Mouse (Mus musculus): ENCODE data around the gene Rtn1. TPM values are rescaled to one million over a fixed set of nuclear protein-coding genes. Genes with fewer than 3 reads are reported as not detected.

The Rtn1 gene
- polyA plus RNA-seq, 1 experiment from 2014 or later, result 2,137 TPM

- H3K9me3 ChIP-seq, result no peaks in the 10 kb centered on the region
- peaks cover 8% of the 10 kb centered on the region; the same call in 1 of the 2 replicates for H3K27me3 ChIP-seq
- WGBS, result under 1% methylated on average over 17 of the region's 17 CpGs
- H3K4me3 ChIP-seq, result peak overlapping the region; percentile 74
- peaks cover 22% of the 10 kb centered on the region for H3K4me1 ChIP-seq (replicated peaks)
- peak overlapping the region; percentile 77 for H3K4me2 ChIP-seq
- H3K27ac ChIP-seq (replicated peaks), result peak overlapping the region; percentile 79
- H3K9ac ChIP-seq, result peak overlapping the region; percentile 82
- peak; percentile 48 for ATAC-seq (ENCODE audit: low read depth)
- no peaks in the 10 kb centered on the region for H3K36me3 ChIP-seq
These were observed 1.1 kb downstream of the Rtn1 start for GRCm38 (mm10) chr12:72407721-72408110.

DNA sequence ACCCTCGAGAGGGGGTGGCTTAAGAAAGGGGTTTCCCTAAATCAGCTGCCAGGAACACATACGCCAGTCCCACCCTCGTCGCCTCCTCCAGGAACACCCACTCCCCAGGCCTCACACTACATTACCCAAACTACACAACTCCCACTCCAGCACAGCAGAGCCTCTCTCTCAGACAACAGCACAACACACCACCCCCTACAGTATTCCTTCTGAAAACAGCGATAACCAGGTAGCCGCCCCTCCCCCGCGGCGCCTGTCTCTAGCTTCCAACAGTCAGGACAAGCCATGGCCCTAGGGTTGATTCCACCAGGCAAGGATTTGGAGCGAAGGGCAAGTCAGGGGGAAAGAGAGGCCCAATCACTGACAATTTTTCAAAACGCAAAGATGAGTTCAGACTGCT is 1.7 kb downstream of the Rtn1 start:
- ATAC-seq (ENCODE audit: low read depth), result 0 out of 2 replicates have a peak, but pooled peaks have one; percentile 7
- H3K27ac ChIP-seq (replicated peaks), result peak overlapping the region; percentile 23; the same call in 1 of the 2 replicates
- 10% methylated on average over 11 of the region's 11 CpGs for WGBS

GRCm38 (mm10) chr12:72405031-72405430 is 3.8 kb downstream of the Rtn1 start:
- no peak overlapping the region for H3K27ac ChIP-seq (replicated peaks)
- H3K4me3 ChIP-seq, result no peak overlapping the region
- H3K27me3 ChIP-seq, result peaks cover 5% of the 10 kb centered on the region; the same call in 1 of the 2 replicates
- no peak overlapping the region for H3K9ac ChIP-seq
- 28% methylated on average over 4 of the region's 5 CpGs for WGBS
- peaks cover 22% of the 10 kb centered on the region for H3K4me1 ChIP-seq (replicated peaks)
- H3K4me2 ChIP-seq, result no peak overlapping the region
- no peak for ATAC-seq (ENCODE audit: low read depth)
- H3K36me3 ChIP-seq, result no peaks in the 10 kb centered on the region
- no peaks in the 10 kb centered on the region for H3K9me3 ChIP-seq

More for the DNA sequence above, 1.7 kb downstream of the Rtn1 start:
- Histone ChIP-seq H3K9me3 (no peaks in the 10 kb centered on the region), H3K4me3 (peak overlapping the region; percentile 74), H3K27me3 (peaks cover 8% of the 10 kb centered on the region; the same call in 1 of the 2 replicates), H3K36me3 (no peaks in the 10 kb centered on the region), H3K4me1 (replicated peaks) (peaks cover 22% of the 10 kb centered on the region), H3K9ac (peak overlapping the region; percentile 82), H3K4me2 (peak overlapping the region; percentile 77)

GRCm38 (mm10) chr12:72393046-72393805 is 15.6 kb downstream of the Rtn1 start:
- no peak overlapping the region for H3K4me2 ChIP-seq
- H3K4me3 ChIP-seq, result no peak overlapping the region
- no peak overlapping the region for H3K9ac ChIP-seq
- no peaks in the 10 kb centered on the region for H3K9me3 ChIP-seq
- 67% methylated on average over 13 of the region's 13 CpGs for WGBS
- H3K36me3 ChIP-seq, result no peaks in the 10 kb centered on the region
- no peaks in the 10 kb centered on the region for H3K27me3 ChIP-seq
- ATAC-seq (ENCODE audit: low read depth), result no peak
- no peak overlapping the region for H3K27ac ChIP-seq (replicated peaks)
- H3K4me1 ChIP-seq (replicated peaks), result 0 out of 2 replicates have a peak, but pooled peaks cover 10% of the 10 kb centered on the region

DNA sequence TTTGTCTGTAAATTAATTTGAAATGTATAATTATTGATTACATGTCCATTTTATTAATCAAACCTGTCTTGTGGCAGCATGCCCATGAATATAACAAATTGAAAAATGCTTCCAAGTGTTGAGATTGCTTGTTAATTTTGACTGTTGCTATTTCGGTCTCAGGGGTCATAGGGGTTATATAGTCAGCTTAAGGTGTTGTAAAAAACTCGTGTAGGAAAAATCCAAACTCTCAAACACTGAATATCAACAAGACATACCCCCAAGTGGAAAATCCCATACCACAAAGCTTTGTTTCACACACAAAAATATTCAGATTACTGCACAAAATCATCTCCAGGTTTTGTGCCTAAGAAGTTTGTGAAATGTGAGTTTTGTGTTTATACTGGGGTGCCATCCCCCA is 18.5 kb downstream of the Rtn1 start:
- no peaks in the 10 kb centered on the region for H3K36me3 ChIP-seq
- H3K4me2 ChIP-seq, result no peak overlapping the region
- no peak overlapping the region for H3K27ac ChIP-seq (replicated peaks)
- no peaks in the 10 kb centered on the region for H3K9me3 ChIP-seq
- 77% methylated on average over 2 of the region's 2 CpGs for WGBS
- H3K4me3 ChIP-seq, result no peak overlapping the region
- H3K27me3 ChIP-seq, result no peaks in the 10 kb centered on the region
- H3K4me1 ChIP-seq (replicated peaks), result 0 out of 2 replicates have a peak, but pooled peaks cover 10% of the 10 kb centered on the region
- no peak overlapping the region for H3K9ac ChIP-seq
- no peak for ATAC-seq (ENCODE audit: low read depth)

DNA sequence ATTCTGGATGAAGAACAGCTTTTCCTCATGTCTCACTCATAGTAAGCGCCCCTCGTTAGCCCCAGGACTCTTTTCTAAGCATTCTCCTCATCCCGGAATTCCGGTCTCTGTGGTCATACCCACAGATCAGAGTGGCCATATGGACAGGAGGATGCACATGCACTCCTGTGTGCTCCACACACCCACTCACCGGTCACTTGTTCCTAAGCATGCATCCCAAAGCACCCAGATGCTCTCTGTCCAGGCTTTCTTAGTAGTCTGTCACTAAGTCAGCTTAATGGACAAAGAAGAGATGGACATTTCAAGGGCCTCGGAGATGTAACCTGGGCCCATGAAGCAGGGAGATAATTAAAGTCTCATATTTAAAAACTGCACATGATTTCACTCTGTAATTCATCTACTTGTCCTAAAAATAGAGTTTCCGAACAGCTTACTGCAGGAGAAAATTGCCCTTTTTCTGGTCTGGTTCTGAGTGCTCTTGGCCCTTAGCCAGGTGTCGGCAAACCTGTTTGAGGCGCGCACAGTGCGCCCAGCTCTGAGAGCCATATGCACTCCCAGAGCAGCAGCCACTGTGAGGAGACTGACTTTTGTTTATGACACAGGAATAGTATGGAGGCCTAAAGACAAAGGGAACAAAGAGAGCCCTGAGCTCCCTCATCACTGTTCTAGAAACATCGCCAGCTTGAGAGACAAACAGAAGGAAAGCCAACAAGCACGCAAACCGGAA is 19.3 kb downstream of the Rtn1 start:
- Histone ChIP-seq H3K27me3 (no peaks in the 10 kb centered on the region), H3K9me3 (no peaks in the 10 kb centered on the region), H3K4me2 (no peak overlapping the region), H3K4me3 (no peak overlapping the region), H3K27ac (replicated peaks) (no peak overlapping the region), H3K36me3 (no peaks in the 10 kb centered on the region), H3K9ac (no peak overlapping the region), H3K4me1 (replicated peaks) (0 out of 2 replicates have a peak, but pooled peaks cover 10% of the 10 kb centered on the region)
- 83% methylated on average over 14 of the region's 14 CpGs for WGBS
- no peak; the same call in 1 of the 2 replicates for ATAC-seq (ENCODE audit: low read depth)

GRCm38 (mm10) chr12:72388835-72389234 is 20.0 kb downstream of the Rtn1 start:
- Histone ChIP-seq H3K4me1 (replicated peaks) (0 out of 2 replicates have a peak, but pooled peaks cover 10% of the 10 kb centered on the region), H3K27ac (replicated peaks) (no peak overlapping the region), H3K9ac (no peak overlapping the region), H3K4me2 (no peak overlapping the region), H3K9me3 (no peaks in the 10 kb centered on the region), H3K27me3 (no peaks in the 10 kb centered on the region), H3K4me3 (no peak overlapping the region), H3K36me3 (no peaks in the 10 kb centered on the region)
- 88% methylated on average over 5 of the region's 5 CpGs for WGBS
- ATAC-seq (ENCODE audit: low read depth), result no peak

- ATAC-seq (ENCODE audit: low read depth), result no peak
- Histone ChIP-seq H3K9me3 (no peaks in the 10 kb centered on the region), H3K4me2 (no peak overlapping the region), H3K27ac (replicated peaks) (no peak overlapping the region), H3K4me3 (no peak overlapping the region), H3K9ac (no peak overlapping the region), H3K4me1 (replicated peaks) (0 out of 2 replicates have a peak, but pooled peaks cover 6% of the 10 kb centered on the region), H3K27me3 (no peaks in the 10 kb centered on the region), H3K36me3 (no peaks in the 10 kb centered on the region)
- 89% methylated on average over 6 of the region's 6 CpGs for WGBS
These were observed 20.7 kb downstream of the Rtn1 start for GRCm38 (mm10) chr12:72388135-72388534.

GRCm38 (mm10) chr12:72376309-72376708 is 32.5 kb downstream of the Rtn1 start:
- Histone ChIP-seq H3K36me3 (no peaks in the 10 kb centered on the region), H3K4me1 (replicated peaks) (peaks cover 41% of the 10 kb centered on the region), H3K27ac (replicated peaks) (no peak overlapping the region), H3K27me3 (no peaks in the 10 kb centered on the region), H3K9ac (no peak overlapping the region), H3K4me3 (no peak overlapping the region), H3K9me3 (no peaks in the 10 kb centered on the region), H3K4me2 (no peak overlapping the region)
- ATAC-seq (ENCODE audit: low read depth), result no peak
- WGBS, result 79% methylated on average over 5 of the region's 5 CpGs

- WGBS, result 21% methylated on average over 11 of the region's 11 CpGs
- Histone ChIP-seq H3K36me3 (no peaks in the 10 kb centered on the region), H3K27me3 (no peaks in the 10 kb centered on the region), H3K4me3 (0 out of 2 replicates have a peak overlapping the region, but pooled peaks have one; percentile 1), H3K4me1 (replicated peaks) (peaks cover 48% of the 10 kb centered on the region), H3K9me3 (no peaks in the 10 kb centered on the region), H3K9ac (peak overlapping the region; percentile 45), H3K4me2 (peak overlapping the region; percentile 46), H3K27ac (replicated peaks) (peak overlapping the region; percentile 87)
- peak; percentile 70 for ATAC-seq (ENCODE audit: low read depth)
These were observed 34.0 kb downstream of the Rtn1 start for GRCm38 (mm10) chr12:72374823-72375225.

DNA sequence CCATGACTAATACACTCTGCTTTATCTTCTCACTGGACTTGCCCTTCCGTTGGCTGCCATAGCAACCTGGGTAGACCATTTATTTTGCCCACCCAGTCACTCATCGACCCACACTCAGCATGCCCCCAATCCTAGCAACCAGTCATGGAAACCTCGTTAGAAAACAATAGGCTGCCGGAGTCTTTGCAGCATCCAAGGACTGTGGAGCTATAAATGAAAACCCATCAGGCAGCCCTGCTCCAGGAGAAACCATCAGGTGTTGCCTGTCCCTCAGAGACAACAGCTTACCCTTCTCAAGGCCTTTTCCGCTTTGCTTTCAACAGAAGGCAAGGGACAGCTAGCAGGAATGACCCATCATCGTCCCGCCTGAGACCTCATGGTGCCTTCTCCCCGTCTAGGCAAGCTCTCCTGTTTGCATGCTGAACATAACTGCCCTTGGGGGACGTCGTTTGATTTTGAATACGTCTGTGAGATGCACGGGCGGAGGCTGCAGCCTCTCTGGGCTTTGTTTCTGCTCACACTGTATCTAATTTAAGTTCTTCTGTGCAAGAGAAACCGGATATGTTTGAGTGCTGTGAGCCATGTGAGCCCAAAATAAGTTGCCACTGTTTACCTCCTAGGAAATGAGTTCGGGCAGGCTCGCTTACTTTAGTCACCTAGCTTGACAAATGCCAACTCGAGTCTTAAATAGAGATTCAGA is 34.8 kb downstream of the Rtn1 start:
- Histone ChIP-seq H3K4me1 (replicated peaks) (peaks cover 48% of the 10 kb centered on the region), H3K9me3 (no peaks in the 10 kb centered on the region), H3K4me2 (peak overlapping the region; percentile 46), H3K36me3 (no peaks in the 10 kb centered on the region), H3K4me3 (0 out of 2 replicates have a peak overlapping the region, but pooled peaks have one; percentile 1), H3K9ac (peak overlapping the region; percentile 45), H3K27me3 (no peaks in the 10 kb centered on the region), H3K27ac (replicated peaks) (peak overlapping the region; percentile 87)
- 19% methylated on average over 17 of the region's 17 CpGs for WGBS
- peak; percentile 71 for ATAC-seq (ENCODE audit: low read depth)
